Mouse (Mus musculus) lung, postnatal 0 days (tissue): Measurements from ENCODE around the gene Zpr1.

Source experiments
- CTCF ChIP-seq: IDR thresholded peaks from 2 replicates; pipeline ENCODE4 v1.5.1; 2016; ENCODE audit warnings: antibody characterized with exemption, mild to moderate bottlenecking
- EP300 ChIP-seq: IDR thresholded peaks from 2 replicates; pipeline ENCODE4 v1.6.1; 2016; ENCODE audit warnings: antibody characterized with exemption, mild to moderate bottlenecking, control low read depth

GRCm38 (mm10) chr9:46235196-46235595 is 37.7 kb upstream of the Zpr1 start:
- TF ChIP-seq CTCF (no peak), EP300 (no peak)
